ENCODE assay signal across 8 mouse cellular contexts in the genomic region with DNA sequence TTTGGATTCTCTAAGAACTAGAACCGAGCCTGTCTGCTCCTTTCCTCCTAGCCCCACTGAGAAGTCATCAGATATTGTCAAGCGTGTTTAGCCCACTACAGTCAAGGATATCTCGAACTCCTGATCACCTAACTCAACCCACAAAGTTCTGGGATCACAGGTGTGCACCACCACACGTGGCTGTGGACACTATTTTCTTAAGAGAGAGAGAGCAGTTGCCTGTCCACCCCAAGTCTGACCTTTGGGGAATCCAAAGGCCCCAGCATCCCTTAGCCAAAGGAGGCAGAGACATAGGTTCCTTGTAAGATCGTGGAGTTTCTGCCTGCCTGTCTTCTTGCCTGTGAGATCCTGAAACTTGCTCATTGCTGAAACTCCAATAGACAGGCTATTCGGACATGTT. TPM values are rescaled to one million over a fixed set of nuclear protein-coding genes. Genes with fewer than 3 reads are reported as not detected.
DNase-seq lines count a peak whose midpoint lies in the region; ATAC-seq and TF ChIP-seq lines count a peak whose summit lies in the region.

No protein-coding gene starts in this region.

- H3K4me1 ChIP-seq in kidney, postnatal 0 days (replicated peaks; ENCODE audit: insufficient read depth, low read length): 0 out of 2 replicates have a peak, but pooled peaks cover 6% of the 10 kb centered on the region
- H3K4me1 ChIP-seq in embryonic facial prominence, embryonic 13.5 days: peaks cover 31% of the 10 kb centered on the region
- peaks cover 13% of the 10 kb centered on the region for H3K4me1 ChIP-seq in intestine, embryonic 14.5 days (replicated peaks; ENCODE audit: control insufficient read depth, insufficient read depth, low read length)

- H3K4me2 ChIP-seq in kidney, postnatal 0 days (ENCODE audit: low read length): peak overlapping the region; percentile 66
- H3K4me2 ChIP-seq in embryonic facial prominence, embryonic 13.5 days: peak overlapping the region; percentile 85
- peak overlapping the region; percentile 65 for H3K4me2 ChIP-seq in intestine, embryonic 14.5 days (ENCODE audit: low read length)

- H3K9me3 ChIP-seq in kidney, postnatal 0 days (replicated peaks; ENCODE audit: low read length): no peaks in the 10 kb centered on the region
- no peaks in the 10 kb centered on the region for H3K9me3 ChIP-seq in embryonic facial prominence, embryonic 13.5 days
- H3K9me3 ChIP-seq in intestine, embryonic 14.5 days (ENCODE audit: control insufficient read depth, low read length): no peaks in the 10 kb centered on the region

- no peaks in the 10 kb centered on the region for H3K27me3 ChIP-seq in kidney, postnatal 0 days (ENCODE audit: insufficient read depth, low read length)
- peaks cover 7% of the 10 kb centered on the region for H3K27me3 ChIP-seq in embryonic facial prominence, embryonic 13.5 days
- H3K27me3 ChIP-seq in intestine, embryonic 14.5 days (replicated peaks; ENCODE audit: control insufficient read depth, insufficient read depth, low read length): no peaks in the 10 kb centered on the region

- H3K36me3 ChIP-seq in kidney, postnatal 0 days (ENCODE audit: insufficient read depth, low read length): peaks cover 23% of the 10 kb centered on the region
- peaks cover 30% of the 10 kb centered on the region for H3K36me3 ChIP-seq in embryonic facial prominence, embryonic 13.5 days
- H3K36me3 ChIP-seq in intestine, embryonic 14.5 days (ENCODE audit: control insufficient read depth, insufficient read depth, low read length): peaks cover 29% of the 10 kb centered on the region

- peak overlapping the region; percentile 89 for H3K4me3 ChIP-seq in kidney, postnatal 0 days (replicated peaks; ENCODE audit: low read depth, low read length)
- peak overlapping the region; percentile 91 for H3K4me3 ChIP-seq in embryonic facial prominence, embryonic 13.5 days
- H3K4me3 ChIP-seq in intestine, embryonic 14.5 days (ENCODE audit: low read depth, low read length): peak overlapping the region; percentile 87

- no peak overlapping the region for H3K27ac ChIP-seq in kidney, postnatal 0 days
- peak overlapping the region; percentile 92 for H3K27ac ChIP-seq in embryonic facial prominence, embryonic 13.5 days
- H3K27ac ChIP-seq in intestine, embryonic 14.5 days (ENCODE audit: low read depth): no peak overlapping the region

- no peak for TF ChIP-seq CTCF in kidney, postnatal 0 days (IDR thresholded peaks at IDR 0.05; ENCODE audit: low read depth)

- 28% methylated on average over 6 of the region's 6 CpGs for WGBS in kidney, postnatal 0 days
- WGBS in embryonic facial prominence, embryonic 13.5 days: 21% methylated on average over 6 of the region's 6 CpGs
- 27% methylated on average over 6 of the region's 6 CpGs for WGBS in intestine, embryonic 14.5 days

- no peak for DNase-seq in kidney, postnatal 0 days (ENCODE audit: low spot score)
- no peak for DNase-seq in kidney, postnatal 4 days
- no peak for DNase-seq in intestine, embryonic 14.5 days (ENCODE audit: low spot score)
- peak; percentile 47 for DNase-seq in neural tube, embryonic 10.5 days (ENCODE audit: extremely low spot score, low spot score)
- DNase-seq in layer of hippocampus, postnatal 14 days (ENCODE audit: low spot score in 2 of 2): no peak
- DNase-seq in left cerebral cortex, adult 9 months (ENCODE audit: low spot score in 2 of 2): no peak

- peak overlapping the region; percentile 95; the same call in 1 of the 2 replicates for H3K9ac ChIP-seq in kidney, postnatal 0 days (ENCODE audit: low read depth, low read length)
- peak overlapping the region; percentile 97 for H3K9ac ChIP-seq in embryonic facial prominence, embryonic 13.5 days
- peak overlapping the region; percentile 53 for H3K9ac ChIP-seq in intestine, embryonic 14.5 days (ENCODE audit: low read length)

- no peak for ATAC-seq in kidney, postnatal 0 days (replicated peaks; ENCODE audit: low FRiP score, low read depth)
- ATAC-seq in embryonic facial prominence, embryonic 13.5 days (ENCODE audit: insufficient number of reproducible peaks, insufficient read depth, low FRiP score, low TSS enrichment, low read depth): no peak
- ATAC-seq in intestine, embryonic 14.5 days (replicated peaks; ENCODE audit: low FRiP score, low TSS enrichment, low read depth): 0 out of 2 replicates have a peak, but pooled peaks have one; percentile 4
- ATAC-seq in CD4-positive, CD25-positive, alpha-beta regulatory T cell, adult 4 months: no peak

RNA-seq across cellular contexts. Expression of a gene that starts 0.6 kb away (rescaled TPM):
- 566 and 696 TPM in 2 replicates for polyA plus RNA-seq in kidney, postnatal 0 days (2015; fragmentation: Nextera tagmentation; extraction: Ambion mirVana)
- 583 and 635 TPM in 2 replicates for polyA plus RNA-seq in embryonic facial prominence, embryonic 13.5 days (2015; fragmentation: Nextera tagmentation; extraction: Ambion mirVana)
- 795 and 877 TPM in 2 replicates for polyA plus RNA-seq in intestine, embryonic 14.5 days (2014; fragmentation: Nextera tagmentation; extraction: Ambion mirVana)
- polyA plus RNA-seq in CD4-positive, CD25-positive, alpha-beta regulatory T cell, adult 4 months (2017; shearing (Covaris generic)): 100 to 1,000 TPM; 322 to 513 TPM
- total RNA-seq in layer of hippocampus, postnatal 14 days (2021): 100 to 1,000 TPM; 448 to 544 TPM
